In genomic region chr5:67300926-67301597, GRCm38 (mm10) we compare ENCODE assay signal across 12 mouse cellular contexts.
"Had no signal": no experiment of that assay in that cellular context is flagged by ENCODE, and none has a peak within 500 bp of the region (broad histone marks: within the 10 kb centered on the region; RNA-seq: fewer than 3 reads in every experiment).

No protein-coding gene starts in this region.

- H3K36me3 ChIP-seq: intestine, embryonic 15.5 days; lung, embryonic 15.5 days; midbrain, embryonic 15.5 days; neural tube, embryonic 12.5 days had no signal

- ATAC-seq: intestine, embryonic 15.5 days; liver, embryonic 12.5 days; midbrain, embryonic 15.5 days had no signal

- H3K9ac ChIP-seq: intestine, embryonic 15.5 days; limb, embryonic 12.5 days; liver, embryonic 12.5 days; lung, embryonic 15.5 days; midbrain, embryonic 15.5 days; neural tube, embryonic 12.5 days had no signal

- H3K4me2 ChIP-seq: intestine, embryonic 15.5 days; limb, embryonic 12.5 days; liver, embryonic 12.5 days; lung, embryonic 15.5 days; midbrain, embryonic 11.5 days; midbrain, embryonic 15.5 days; neural tube, embryonic 12.5 days had no signal

- H3K9me3 ChIP-seq: intestine, embryonic 15.5 days; limb, embryonic 12.5 days; liver, embryonic 12.5 days; lung, embryonic 15.5 days; megakaryocyte, embryonic 14.5 days; midbrain, embryonic 15.5 days; neural tube, embryonic 12.5 days had no signal

- H3K27me3 ChIP-seq: intestine, embryonic 15.5 days; limb, embryonic 12.5 days; liver, embryonic 12.5 days; lung, embryonic 15.5 days; megakaryocyte, embryonic 14.5 days; midbrain, embryonic 15.5 days; neural tube, embryonic 12.5 days had no signal

- DNase-seq: layer of hippocampus, adult 9-11 months; layer of hippocampus, postnatal 36 days; lung, postnatal 14 days; thymus, postnatal 36 days had no signal

- H3K4me3 ChIP-seq: intestine, embryonic 15.5 days; limb, embryonic 12.5 days; liver, embryonic 12.5 days; lung, embryonic 15.5 days; megakaryocyte, embryonic 14.5 days; midbrain, embryonic 15.5 days; neural tube, embryonic 12.5 days had no signal

- H3K4me1 ChIP-seq: intestine, embryonic 15.5 days; limb, embryonic 12.5 days; lung, embryonic 15.5 days; midbrain, embryonic 15.5 days; neural tube, embryonic 12.5 days had no signal

- H3K27ac ChIP-seq: intestine, embryonic 15.5 days; limb, embryonic 12.5 days; liver, embryonic 12.5 days; lung, embryonic 15.5 days; midbrain, embryonic 15.5 days; neural tube, embryonic 12.5 days had no signal
